Mouse (Mus musculus) midbrain, embryonic 11.5 days (tissue): ENCODE data around the gene Grpel1. TPM values are rescaled to one million over a fixed set of nuclear protein-coding genes. Genes with fewer than 3 reads are reported as not detected.

Experiments
- ATAC-seq: fragments of 200-750 bp; cut with Nextera tagmentation; 2 replicates; pipeline ENCODE4 v1.8.0; 2017; ENCODE audit warnings: moderate TSS enrichment, moderate library complexity; ENCODE audit not compliant: low FRiP score
- DNase-seq: peaks from one replicate; pipeline ENCODE4 v3.0.0; 2015; ENCODE audit warnings: low spot score; ENCODE audit errors: missing footprints
- H3K27ac ChIP-seq: fragments of 300-500 bp; sonication (generic); 2 replicates; pipeline ENCODE4 v1.5.1; 2014; ENCODE audit warnings: low read depth, low read length
- H3K27me3 ChIP-seq: fragments of 300-500 bp; sonication (generic); 2 replicates; pipeline ENCODE4 v1.6.1; 2014; ENCODE audit warnings: mild to moderate bottlenecking, low read length, moderate library complexity, mixed read lengths; ENCODE audit not compliant: control insufficient read depth, insufficient read depth
- H3K36me3 ChIP-seq: fragments of 300-500 bp; sonication (generic); 2 replicates; pipeline ENCODE4 v1.6.1; 2014; ENCODE audit warnings: mild to moderate bottlenecking, low read length, moderate library complexity, mixed read lengths; ENCODE audit not compliant: control insufficient read depth, insufficient read depth
- H3K4me1 ChIP-seq: fragments of 300-500 bp; sonication (generic); 2 replicates; pipeline ENCODE4 v1.6.1; 2014; ENCODE audit warnings: low read length; ENCODE audit not compliant: control insufficient read depth, insufficient read depth
- H3K4me2 ChIP-seq: fragments of 300-500 bp; sonication (generic); 2 replicates; pipeline ENCODE4 v1.6.1; 2014; ENCODE audit warnings: mild to moderate bottlenecking, moderate library complexity
- H3K4me3 ChIP-seq: fragments of 300-500 bp; sonication (generic); 2 replicates; pipeline ENCODE4 v1.5.1; 2014; ENCODE audit warnings: low read depth, low read length
- H3K9ac ChIP-seq: fragments of 300-500 bp; sonication (generic); 2 replicates; pipeline ENCODE4 v1.6.1; 2014; ENCODE audit warnings: low read length
- H3K9me3 ChIP-seq: fragments of 300-500 bp; sonication (generic); 2 replicates; pipeline ENCODE4 v1.6.1; 2016; ENCODE audit warnings: low read length; ENCODE audit not compliant: control insufficient read depth
- WGBS: fragments of 180-500 bp; shearing (Covaris S2); extraction: QIAGEN DNeasy Blood & Tissue Kit; methylation state at CpG from one replicate; pipeline ENCODE4 v1.1.7; 2014; 5-methylcytosine and 5-hydroxymethylcytosine counted together
- polyA plus RNA-seq: library from polyadenylated mRNA; unstranded; fragments of >200 nt; fragmentation: Nextera tagmentation; extraction: Ambion mirVana; gene quantifications from 2 replicates; pipeline ENCODE4 v1.2.1, GENCODE M21; 2014

The Grpel1 gene
- polyA plus RNA-seq, 1 experiment from 2014 or later = 58.5 TPM

GRCm38 (mm10) chr5:36472876-36473655 is 8.3 kb downstream of the Grpel1 start:
- WGBS = 88% methylated on average over 4 of the region's 4 CpGs
- H3K36me3 ChIP-seq = peaks cover 12% of the 10 kb centered on the region; the same call in 1 of the 2 replicates
- no peak overlapping the region for H3K4me3 ChIP-seq
- no peak overlapping the region for H3K9ac ChIP-seq
- H3K9me3 ChIP-seq = no peaks in the 10 kb centered on the region
- DNase-seq = no peak
- no peak overlapping the region for H3K27ac ChIP-seq
- H3K4me1 ChIP-seq = no peaks in the 10 kb centered on the region
- no peak overlapping the region for H3K4me2 ChIP-seq
- H3K27me3 ChIP-seq = no peaks in the 10 kb centered on the region
- no peak for ATAC-seq

- Histone ChIP-seq H3K9me3 (no peaks in the 10 kb centered on the region), H3K27me3 (no peaks in the 10 kb centered on the region), H3K9ac (no peak overlapping the region), H3K4me3 (no peak overlapping the region), H3K36me3 (peaks cover 12% of the 10 kb centered on the region; the same call in 1 of the 2 replicates), H3K4me2 (no peak overlapping the region), H3K27ac (no peak overlapping the region), H3K4me1 (peaks cover 2% of the 10 kb centered on the region; the same call in 1 of the 2 replicates)
- WGBS = 78% methylated on average over 5 of the region's 5 CpGs
- DNase-seq (peak; percentile 95), ATAC-seq (peak; percentile 59; the same call in 1 of the 2 replicates)
Observed at GRCm38 (mm10) chr5:36474283-36474682, 9.5 kb downstream of the Grpel1 start.

- peak; percentile 33 for DNase-seq
- WGBS = 96% methylated on average over 3 of the region's 3 CpGs
- no peak overlapping the region for H3K4me2 ChIP-seq
- H3K27ac ChIP-seq = no peak overlapping the region
- peaks cover 5% of the 10 kb centered on the region for H3K4me1 ChIP-seq
- H3K9me3 ChIP-seq = no peaks in the 10 kb centered on the region
- H3K4me3 ChIP-seq = no peak overlapping the region
- no peak for ATAC-seq
- no peaks in the 10 kb centered on the region for H3K36me3 ChIP-seq
- no peak overlapping the region for H3K9ac ChIP-seq
- H3K27me3 ChIP-seq = no peaks in the 10 kb centered on the region
Observed at GRCm38 (mm10) chr5:36477486-36477885, 12.7 kb downstream of the Grpel1 start.

- Histone ChIP-seq H3K9me3 (no peaks in the 10 kb centered on the region), H3K9ac (no peak overlapping the region), H3K27ac (no peak overlapping the region), H3K27me3 (no peaks in the 10 kb centered on the region), H3K4me2 (no peak overlapping the region), H3K36me3 (no peaks in the 10 kb centered on the region), H3K4me1 (peaks cover 12% of the 10 kb centered on the region), H3K4me3 (no peak overlapping the region)
- no peak for ATAC-seq
- WGBS = 90% methylated on average over 6 of the region's 6 CpGs
- peak; percentile 8 for DNase-seq
Observed at GRCm38 (mm10) chr5:36478540-36479420, 14.0 kb downstream of the Grpel1 start.

GRCm38 (mm10) chr5:36479735-36480134 is 14.9 kb downstream of the Grpel1 start:
- ATAC-seq = no peak
- Histone ChIP-seq H3K9me3 (no peaks in the 10 kb centered on the region), H3K27ac (no peak overlapping the region), H3K9ac (no peak overlapping the region), H3K27me3 (no peaks in the 10 kb centered on the region), H3K4me2 (no peak overlapping the region), H3K36me3 (no peaks in the 10 kb centered on the region), H3K4me1 (peaks cover 12% of the 10 kb centered on the region), H3K4me3 (no peak overlapping the region)
- WGBS = 86% methylated on average over 2 of the region's 2 CpGs
- peak; percentile 67 for DNase-seq

- Histone ChIP-seq H3K36me3 (no peaks in the 10 kb centered on the region), H3K9ac (no peak overlapping the region), H3K4me1 (peaks cover 19% of the 10 kb centered on the region), H3K9me3 (no peaks in the 10 kb centered on the region; the same call in 1 of the 2 replicates), H3K27ac (no peak overlapping the region), H3K27me3 (no peaks in the 10 kb centered on the region), H3K4me2 (no peak overlapping the region), H3K4me3 (no peak overlapping the region)
- no peak for DNase-seq
- ATAC-seq = no peak
- WGBS = 94% methylated on average over 4 of the region's 4 CpGs
Observed at GRCm38 (mm10) chr5:36480398-36480797, 15.6 kb downstream of the Grpel1 start.

- ATAC-seq (no peak), DNase-seq (peak; percentile 72)
- no peak overlapping the region for H3K4me3 ChIP-seq
- H3K4me2 ChIP-seq = no peak overlapping the region
- H3K27ac ChIP-seq = no peak overlapping the region
- H3K9ac ChIP-seq = no peak overlapping the region
- WGBS = 67% methylated on average over 1 of the region's 1 CpGs
- peaks cover 20% of the 10 kb centered on the region for H3K4me1 ChIP-seq
- H3K27me3 ChIP-seq = no peaks in the 10 kb centered on the region
- H3K9me3 ChIP-seq = no peaks in the 10 kb centered on the region; the same call in 1 of the 2 replicates
- H3K36me3 ChIP-seq = no peaks in the 10 kb centered on the region
Observed at GRCm38 (mm10) chr5:36481114-36481513, 16.3 kb downstream of the Grpel1 start.

GRCm38 (mm10) chr5:36483203-36484101 is 18.7 kb downstream of the Grpel1 start:
- no peaks in the 10 kb centered on the region for H3K36me3 ChIP-seq
- peak overlapping the region; percentile 91 for H3K4me2 ChIP-seq
- no peaks in the 10 kb centered on the region; the same call in 1 of the 2 replicates for H3K9me3 ChIP-seq
- 2% methylated on average over 55 of the region's 58 CpGs for WGBS
- DNase-seq (peak; percentile 96), ATAC-seq (peak; percentile 38)
- H3K9ac ChIP-seq = peak overlapping the region; percentile 91
- H3K27me3 ChIP-seq = no peaks in the 10 kb centered on the region
- H3K4me3 ChIP-seq = peak overlapping the region; percentile 91
- H3K27ac ChIP-seq = peak overlapping the region; percentile 40; the same call in 1 of the 2 replicates
- peaks cover 20% of the 10 kb centered on the region for H3K4me1 ChIP-seq
